Mouse (Mus musculus) heart, embryonic 11.5 days (tissue): ENCODE measurements around the gene Cul5. TPM values are rescaled to one million over a fixed set of nuclear protein-coding genes. Genes with fewer than 3 reads are reported as not detected.

Experiments used
- ATAC-seq: fragments of 200-750 bp; cut with Nextera tagmentation; replicated peaks from 2 replicates; pipeline ENCODE4 v1.8.0; 2017; ENCODE audit warnings: moderate library complexity; ENCODE audit not compliant: insufficient number of reproducible peaks, low FRiP score, low TSS enrichment
- H3K27ac ChIP-seq: fragments of 300-500 bp; sonication (generic); 2 replicates; pipeline ENCODE4 v1.5.1; 2014; ENCODE audit warnings: mild to moderate bottlenecking, low read depth, low read length
- H3K27me3 ChIP-seq: fragments of 300-500 bp; sonication (generic); 2 replicates; pipeline ENCODE4 v1.6.1; 2014; ENCODE audit warnings: mild to moderate bottlenecking, low read length, mixed read lengths; ENCODE audit not compliant: control insufficient read depth, insufficient read depth
- H3K36me3 ChIP-seq: fragments of 300-500 bp; sonication (generic); 2 replicates; pipeline ENCODE4 v1.6.1; 2014; ENCODE audit warnings: mild to moderate bottlenecking, low read length, moderate library complexity, mixed read lengths; ENCODE audit not compliant: control insufficient read depth, insufficient read depth
- H3K4me1 ChIP-seq: fragments of 300-500 bp; sonication (generic); 2 replicates; pipeline ENCODE4 v1.6.1; 2014; ENCODE audit warnings: low read length; ENCODE audit not compliant: control insufficient read depth, insufficient read depth
- H3K4me2 ChIP-seq: fragments of 300-500 bp; sonication (generic); 2 replicates; pipeline ENCODE4 v1.6.1; 2014; ENCODE audit warnings: mild to moderate bottlenecking, moderate library complexity
- H3K4me3 ChIP-seq: fragments of 300-500 bp; sonication (generic); 2 replicates; pipeline ENCODE4 v1.5.1; 2014; ENCODE audit warnings: low read depth, low read length
- H3K9ac ChIP-seq: fragments of 300-500 bp; sonication (generic); 2 replicates; pipeline ENCODE4 v1.6.1; 2014; ENCODE audit warnings: mild to moderate bottlenecking, low read depth, low read length, moderate library complexity
- H3K9me3 ChIP-seq: fragments of 300-500 bp; sonication (generic); replicated peaks from 2 replicates; pipeline ENCODE4 v1.6.1; 2016; ENCODE audit warnings: low read length; ENCODE audit not compliant: control insufficient read depth
- WGBS: fragments of 180-500 bp; shearing (Covaris S2); extraction: QIAGEN DNeasy Blood & Tissue Kit; methylation state at CpG from one replicate; pipeline ENCODE4 v1.1.7; 2014; ENCODE audit not compliant: insufficient replicate concordance; 5-methylcytosine and 5-hydroxymethylcytosine counted together
- polyA plus RNA-seq: library from polyadenylated mRNA; unstranded; fragments of >200 nt; fragmentation: Nextera tagmentation; extraction: Ambion mirVana; gene quantifications from 2 replicates; pipeline ENCODE4 v1.2.1, GENCODE M21; 2014

The Cul5 gene
- polyA plus RNA-seq, 1 experiment from 2014 or later = 30.0 TPM

- H3K27me3 ChIP-seq = no peaks in the 10 kb centered on the region
- no peaks in the 10 kb centered on the region; the same call in 1 of the 2 replicates for H3K36me3 ChIP-seq
- H3K9me3 ChIP-seq = no peaks in the 10 kb centered on the region
- H3K4me3 ChIP-seq = no peak overlapping the region
- no peak for ATAC-seq
- 85% methylated on average over 4 of the region's 4 CpGs for WGBS
- H3K9ac ChIP-seq = no peak overlapping the region
- H3K4me1 ChIP-seq = peaks cover under 1% of the 10 kb centered on the region; the same call in 1 of the 2 replicates
- no peak overlapping the region for H3K27ac ChIP-seq
- H3K4me2 ChIP-seq = no peak overlapping the region
Measured at GRCm38 (mm10) chr9:53614286-53614685, 55.5 kb downstream of the Cul5 start.

GRCm38 (mm10) chr9:53609968-53610781, 59.6 kb downstream of the Cul5 start, which contains the start of gene Acat1:
Acat1 (minus strand) TSS chr9:53610382.
- Histone ChIP-seq H3K36me3 (no peaks in the 10 kb centered on the region), H3K4me1 (peaks cover 4% of the 10 kb centered on the region; the same call in 1 of the 2 replicates), H3K4me3 (peak within 1 kb of the TSS; percentile 64), H3K27me3 (no peaks in the 10 kb centered on the region), H3K27ac (peak within 1 kb of the TSS; percentile 75; the same call in 1 of the 2 replicates), H3K9me3 (no peaks in the 10 kb centered on the region), H3K4me2 (peak within 1 kb of the TSS; percentile 94), H3K9ac (peak within 1 kb of the TSS; percentile 91)
- 5% methylated on average over 52 of the region's 52 CpGs for WGBS
- ATAC-seq = peak; percentile 96

GRCm38 (mm10) chr9:53609306-53609967, 60.4 kb downstream of the Cul5 start:
- H3K4me1 ChIP-seq = peaks cover 7% of the 10 kb centered on the region; the same call in 1 of the 2 replicates
- peak overlapping the region; percentile 91 for H3K9ac ChIP-seq
- no peak for ATAC-seq
- no peaks in the 10 kb centered on the region for H3K27me3 ChIP-seq
- H3K36me3 ChIP-seq = no peaks in the 10 kb centered on the region
- H3K9me3 ChIP-seq = no peaks in the 10 kb centered on the region
- peak overlapping the region; percentile 64 for H3K4me3 ChIP-seq
- H3K4me2 ChIP-seq = peak overlapping the region; percentile 94
- H3K27ac ChIP-seq = no peak overlapping the region
- WGBS = 76% methylated on average over 12 of the region's 12 CpGs

GRCm38 (mm10) chr9:53607816-53608215, 62.0 kb downstream of the Cul5 start:
- no peaks in the 10 kb centered on the region for H3K27me3 ChIP-seq
- no peak overlapping the region for H3K4me3 ChIP-seq
- H3K9me3 ChIP-seq = no peaks in the 10 kb centered on the region
- no peak overlapping the region for H3K9ac ChIP-seq
- H3K4me1 ChIP-seq = peaks cover 7% of the 10 kb centered on the region; the same call in 1 of the 2 replicates
- ATAC-seq = no peak
- no peaks in the 10 kb centered on the region for H3K36me3 ChIP-seq
- WGBS = 85% methylated on average over 4 of the region's 4 CpGs
- H3K27ac ChIP-seq = no peak overlapping the region
- H3K4me2 ChIP-seq = no peak overlapping the region

GRCm38 (mm10) chr9:53607192-53607591, 62.6 kb downstream of the Cul5 start:
- ATAC-seq = no peak
- Histone ChIP-seq H3K27ac (no peak overlapping the region), H3K36me3 (no peaks in the 10 kb centered on the region)

GRCm38 (mm10) chr9:53604954-53605353, 64.9 kb downstream of the Cul5 start:
- no peak overlapping the region for H3K4me2 ChIP-seq
- no peak for ATAC-seq
- H3K27me3 ChIP-seq = no peaks in the 10 kb centered on the region
- no peaks in the 10 kb centered on the region for H3K36me3 ChIP-seq
- peaks cover 7% of the 10 kb centered on the region; the same call in 1 of the 2 replicates for H3K4me1 ChIP-seq
- WGBS = 86% methylated on average over 5 of the region's 5 CpGs
- H3K27ac ChIP-seq = no peak overlapping the region
- H3K4me3 ChIP-seq = no peak overlapping the region
- no peak overlapping the region for H3K9ac ChIP-seq
- H3K9me3 ChIP-seq = no peaks in the 10 kb centered on the region

More at GRCm38 (mm10) chr9:53607192-53607591, 62.6 kb downstream of the Cul5 start:
- no peak overlapping the region for H3K4me3 ChIP-seq
- H3K27me3 ChIP-seq = no peaks in the 10 kb centered on the region
- H3K9me3 ChIP-seq = no peaks in the 10 kb centered on the region
- H3K4me1 ChIP-seq = peaks cover 7% of the 10 kb centered on the region; the same call in 1 of the 2 replicates
- no peak overlapping the region for H3K9ac ChIP-seq
- WGBS = 91% methylated on average over 3 of the region's 3 CpGs
- no peak overlapping the region for H3K4me2 ChIP-seq

GRCm38 (mm10) chr9:53603849-53604248, 66.0 kb downstream of the Cul5 start:
- H3K27ac ChIP-seq = peak overlapping the region; percentile 6; the same call in 1 of the 2 replicates
- 0 out of 2 replicates have a peak, but pooled peaks cover 2% of the 10 kb centered on the region for H3K4me1 ChIP-seq
- 66% methylated on average over 3 of the region's 3 CpGs for WGBS
- no peaks in the 10 kb centered on the region for H3K36me3 ChIP-seq
- H3K9me3 ChIP-seq = no peaks in the 10 kb centered on the region
- no peak overlapping the region for H3K4me2 ChIP-seq
- H3K9ac ChIP-seq = no peak overlapping the region
- no peak for ATAC-seq
- H3K27me3 ChIP-seq = no peaks in the 10 kb centered on the region
- H3K4me3 ChIP-seq = no peak overlapping the region

GRCm38 (mm10) chr9:53603384-53603783, 66.4 kb downstream of the Cul5 start:
- no peak for ATAC-seq
- no peak overlapping the region for H3K9ac ChIP-seq
- no peaks in the 10 kb centered on the region for H3K9me3 ChIP-seq
- H3K36me3 ChIP-seq = no peaks in the 10 kb centered on the region
- no peak overlapping the region for H3K4me2 ChIP-seq
- peak overlapping the region; percentile 6; the same call in 1 of the 2 replicates for H3K27ac ChIP-seq
- no peak overlapping the region for H3K4me3 ChIP-seq
- H3K27me3 ChIP-seq = no peaks in the 10 kb centered on the region
- 77% methylated on average over 1 of the region's 1 CpGs for WGBS
- H3K4me1 ChIP-seq = 0 out of 2 replicates have a peak, but pooled peaks cover 2% of the 10 kb centered on the region
